Mouse (Mus musculus) cerebellum, adult 11-12 months (tissue): ENCODE data around the gene Fbxo48.

ENCODE experiments used
- DNase-seq: peaks from one replicate; pipeline ENCODE4 v3.0.0; 2022

Fbxo48 gene

GRCm38 (mm10) chr11:16973086-16973485 is 21.9 kb downstream of the Fbxo48 start:
- DNase-seq = no peak

GRCm38 (mm10) chr11:16976937-16977336 is 25.8 kb downstream of the Fbxo48 start:
- DNase-seq = no peak

GRCm38 (mm10) chr11:16977611-16978010 is 26.4 kb downstream of the Fbxo48 start:
- no peak for DNase-seq

GRCm38 (mm10) chr11:16978161-16978707 is 27.1 kb downstream of the Fbxo48 start:
- no peak for DNase-seq

- no peak for DNase-seq
Observed at GRCm38 (mm10) chr11:16986550-16987187, 35.5 kb downstream of the Fbxo48 start.

GRCm38 (mm10) chr11:16987745-16988328 is 36.7 kb downstream of the Fbxo48 start:
- DNase-seq = no peak

GRCm38 (mm10) chr11:16989885-16990284 is 38.7 kb downstream of the Fbxo48 start:
- DNase-seq = no peak

GRCm38 (mm10) chr11:16992880-16993279 is 41.7 kb downstream of the Fbxo48 start:
- DNase-seq = no peak

GRCm38 (mm10) chr11:16996818-16997217 is 45.6 kb downstream of the Fbxo48 start:
- no peak for DNase-seq

- DNase-seq = no peak
Observed at GRCm38 (mm10) chr11:16997465-16997864, 46.3 kb downstream of the Fbxo48 start.

- no peak for DNase-seq
Observed at GRCm38 (mm10) chr11:16999387-16999786, 48.2 kb downstream of the Fbxo48 start.

GRCm38 (mm10) chr11:16999933-17000332 is 48.8 kb downstream of the Fbxo48 start:
- no peak for DNase-seq

- no peak for DNase-seq
Observed at GRCm38 (mm10) chr11:17000353-17001334, 49.5 kb downstream of the Fbxo48 start.

- DNase-seq = no peak
Observed at GRCm38 (mm10) chr11:17002739-17003373, 51.7 kb downstream of the Fbxo48 start.

GRCm38 (mm10) chr11:17003757-17004156 is 52.6 kb downstream of the Fbxo48 start:
- no peak for DNase-seq
